Mouse (Mus musculus): Measurements from ENCODE around the gene Eif2a. TPM values are rescaled to one million over a fixed set of nuclear protein-coding genes. Genes with fewer than 3 reads are reported as not detected.
A peak's percentile ranks its signal among the peaks of the same experiment; 100 is the strongest.

Eif2a gene
- total RNA-seq, 1 experiment: 88.9 TPM

GRCm38 (mm10) chr3:58523386-58523785 lies 2.2 kb upstream of the Eif2a start:
- DNase-seq (ENCODE audit: low read depth, low spot score): no peak
- Histone ChIP-seq H3K9me3 (ENCODE audit: control insufficient read depth, insufficient read depth, low read depth, low read length) (no peaks in the 10 kb centered on the region), H3K4me1 (ENCODE audit: control insufficient read depth in 2 of 2, insufficient read depth in 2 of 2, low read length in 2 of 2, poor library complexity in 1 of 2) (peaks cover 0 to 6% of the 10 kb centered on the region in 2 experiments; a peak in 3 of 4 replicates), H3K36me3 (ENCODE audit: control insufficient read depth, insufficient read depth, low read length, poor library complexity, severe bottlenecking) (peaks cover 8% of the 10 kb centered on the region), H3K9ac (ENCODE audit: insufficient read depth, low read depth, low read length, poor library complexity, severe bottlenecking) (no peak overlapping the region), H3K4me3 (ENCODE audit: insufficient read depth in 1 of 2, low read depth in 1 of 2, low read length in 2 of 2, poor library complexity in 1 of 2, severe bottlenecking in 1 of 2) (no peak overlapping the region), H3K27ac (ENCODE audit: insufficient read depth, low read depth, low read length, poor library complexity, severe bottlenecking) (no peak overlapping the region)
- TF ChIP-seq ZC3H11A (IDR thresholded peaks at IDR 0.05; ENCODE audit: borderline replicate concordance, low read depth, low read length): no peak
- no peak for TF ChIP-seq HCFC1 (IDR thresholded peaks at IDR 0.05; ENCODE audit: borderline replicate concordance, insufficient read depth, low read length)
- no peak for TF ChIP-seq ZNF384 (IDR thresholded peaks at IDR 0.05; ENCODE audit: low read depth, low read length)
- TF ChIP-seq CHD2 (IDR thresholded peaks at IDR 0.05; ENCODE audit: low read depth, low read length): no peak
- no peak for TF ChIP-seq MAFK (IDR thresholded peaks at IDR 0.05; ENCODE audit: insufficient read depth, low read depth, low read length)
- in situ Hi-C loops (cut with MboI; ENCODE audit: low sequenced_read_pairs in 2 of 2, unreplicated experiment in 2 of 2): no loop called here

DNA sequence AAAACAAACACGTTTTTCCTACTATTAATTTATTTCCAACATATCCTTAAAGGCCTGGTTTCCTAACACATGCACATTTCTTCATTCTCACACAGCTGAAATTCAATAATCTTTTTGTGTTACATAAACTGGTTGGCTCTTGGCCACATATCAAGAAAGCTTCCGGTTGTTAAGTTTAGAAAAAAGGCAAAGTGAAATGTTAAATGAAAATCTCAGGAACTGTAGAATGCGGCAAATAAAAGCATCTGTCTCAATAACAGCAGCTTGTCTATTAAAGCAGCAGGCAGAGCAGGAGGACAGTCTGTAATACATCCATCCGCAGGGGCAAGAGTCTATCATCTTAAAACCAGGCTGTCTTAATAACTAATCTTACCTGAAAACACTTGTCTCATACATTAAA lies 1.4 kb upstream of the Eif2a start:
- peak overlapping the region; percentile 4; the same call in 1 of the 2 replicates for H3K9ac ChIP-seq (ENCODE audit: insufficient read depth, low read depth, low read length, poor library complexity, severe bottlenecking)
- peaks cover 0 to 6% of the 10 kb centered on the region in 2 experiments; a peak in 3 of 4 replicates for H3K4me1 ChIP-seq (ENCODE audit: control insufficient read depth in 2 of 2, insufficient read depth in 2 of 2, low read length in 2 of 2, poor library complexity in 1 of 2)
- DNase-seq (ENCODE audit: low read depth, low spot score): no peak
- no peak overlapping the region for H3K27ac ChIP-seq (ENCODE audit: insufficient read depth, low read depth, low read length, poor library complexity, severe bottlenecking)
- peaks cover 8% of the 10 kb centered on the region for H3K36me3 ChIP-seq (ENCODE audit: control insufficient read depth, insufficient read depth, low read length, poor library complexity, severe bottlenecking)
- TF ChIP-seq CHD2 (IDR thresholded peaks at IDR 0.05; ENCODE audit: low read depth, low read length) (no peak), HCFC1 (IDR thresholded peaks at IDR 0.05; ENCODE audit: borderline replicate concordance, insufficient read depth, low read length) (no peak), ZNF384 (IDR thresholded peaks at IDR 0.05; ENCODE audit: low read depth, low read length) (no peak), MAFK (IDR thresholded peaks at IDR 0.05; ENCODE audit: insufficient read depth, low read depth, low read length) (no peak), ZC3H11A (IDR thresholded peaks at IDR 0.05; ENCODE audit: borderline replicate concordance, low read depth, low read length) (no peak)
- no peaks in the 10 kb centered on the region for H3K9me3 ChIP-seq (ENCODE audit: control insufficient read depth, insufficient read depth, low read depth, low read length)
- in situ Hi-C loops (cut with MboI; ENCODE audit: low sequenced_read_pairs in 2 of 2, unreplicated experiment in 2 of 2): no loop called here
- peak overlapping the region; percentile 86 to 92; a peak in 3 of 4 replicates for H3K4me3 ChIP-seq (ENCODE audit: insufficient read depth in 1 of 2, low read depth in 1 of 2, low read length in 2 of 2, poor library complexity in 1 of 2, severe bottlenecking in 1 of 2)

- in situ Hi-C loops (cut with MboI; ENCODE audit: low sequenced_read_pairs in 2 of 2, unreplicated experiment in 2 of 2): no loop called here
- TF ChIP-seq CHD2 (IDR thresholded peaks at IDR 0.05; ENCODE audit: low read depth, low read length) (no peak), HCFC1 (IDR thresholded peaks at IDR 0.05; ENCODE audit: borderline replicate concordance, insufficient read depth, low read length) (peak; percentile 27; the same call in 1 of the 2 replicates)
- DNase-seq (ENCODE audit: low read depth, low spot score): no peak
- no peaks in the 10 kb centered on the region for H3K9me3 ChIP-seq (ENCODE audit: control insufficient read depth, insufficient read depth, low read depth, low read length)
- peaks cover 8% of the 10 kb centered on the region for H3K36me3 ChIP-seq (ENCODE audit: control insufficient read depth, insufficient read depth, low read length, poor library complexity, severe bottlenecking)
- H3K4me3 ChIP-seq (ENCODE audit: insufficient read depth in 1 of 2, low read depth in 1 of 2, low read length in 2 of 2, poor library complexity in 1 of 2, severe bottlenecking in 1 of 2): peak overlapping the region; percentile 86 to 92
- H3K27ac ChIP-seq (ENCODE audit: insufficient read depth, low read depth, low read length, poor library complexity, severe bottlenecking): peak overlapping the region; percentile 90
- H3K4me1 ChIP-seq (ENCODE audit: control insufficient read depth in 2 of 2, insufficient read depth in 2 of 2, low read length in 2 of 2, poor library complexity in 1 of 2): peaks cover 0 to 6% of the 10 kb centered on the region in 2 experiments; a peak in 3 of 4 replicates
- H3K9ac ChIP-seq (ENCODE audit: insufficient read depth, low read depth, low read length, poor library complexity, severe bottlenecking): peak overlapping the region; percentile 96
Observed at GRCm38 (mm10) chr3:58525166-58525565, 455 bp upstream of the Eif2a start.

- Histone ChIP-seq H3K4me3 (ENCODE audit: insufficient read depth in 1 of 2, low read depth in 1 of 2, low read length in 2 of 2, poor library complexity in 1 of 2, severe bottlenecking in 1 of 2) (peak overlapping the region; percentile 86 to 92), H3K27ac (ENCODE audit: insufficient read depth, low read depth, low read length, poor library complexity, severe bottlenecking) (no peak overlapping the region), H3K9me3 (ENCODE audit: control insufficient read depth, insufficient read depth, low read depth, low read length) (no peaks in the 10 kb centered on the region), H3K4me1 (ENCODE audit: control insufficient read depth in 2 of 2, insufficient read depth in 2 of 2, low read length in 2 of 2, poor library complexity in 1 of 2) (peaks cover 0 to 6% of the 10 kb centered on the region in 2 experiments; a peak in 2 of 4 replicates), H3K36me3 (ENCODE audit: control insufficient read depth, insufficient read depth, low read length, poor library complexity, severe bottlenecking) (peaks cover 7% of the 10 kb centered on the region), H3K9ac (ENCODE audit: insufficient read depth, low read depth, low read length, poor library complexity, severe bottlenecking) (peak overlapping the region; percentile 96; the same call in 1 of the 2 replicates)
- no peak for TF ChIP-seq MAFK (IDR thresholded peaks at IDR 0.05; ENCODE audit: insufficient read depth, low read depth, low read length)
- TF ChIP-seq ZC3H11A (IDR thresholded peaks at IDR 0.05; ENCODE audit: borderline replicate concordance, low read depth, low read length): no peak
- no peak for TF ChIP-seq HCFC1 (IDR thresholded peaks at IDR 0.05; ENCODE audit: borderline replicate concordance, insufficient read depth, low read length)
- no peak for TF ChIP-seq CHD2 (IDR thresholded peaks at IDR 0.05; ENCODE audit: low read depth, low read length)
- no peak for TF ChIP-seq ZNF384 (IDR thresholded peaks at IDR 0.05; ENCODE audit: low read depth, low read length)
- in situ Hi-C loops (cut with MboI; ENCODE audit: low sequenced_read_pairs in 2 of 2, unreplicated experiment in 2 of 2): no loop called here
- no peak for DNase-seq (ENCODE audit: low read depth, low spot score)
Observed at GRCm38 (mm10) chr3:58526408-58526737, 752 bp downstream of the Eif2a start.

DNA sequence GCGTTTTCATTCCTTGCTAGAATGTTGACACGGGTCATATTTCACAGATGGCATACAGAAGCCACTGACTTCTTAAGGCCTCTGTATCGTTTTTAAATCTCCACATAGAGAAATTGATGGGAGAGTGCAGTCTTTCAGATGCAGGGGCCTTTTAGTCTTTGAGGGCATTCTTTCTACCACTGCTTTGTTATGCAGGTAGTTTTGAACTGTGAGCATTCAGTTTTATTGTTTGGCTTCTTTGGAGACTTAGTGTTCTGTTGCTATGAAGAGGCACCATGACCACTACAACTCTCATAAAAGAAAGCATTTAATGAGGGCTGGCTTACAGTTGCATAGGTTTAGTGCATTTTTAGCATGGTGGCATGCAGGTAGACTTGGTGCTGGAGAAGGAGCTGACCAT lies 11.0 kb downstream of the Eif2a start:
- Histone ChIP-seq H3K4me1 (ENCODE audit: control insufficient read depth in 2 of 2, insufficient read depth in 2 of 2, low read length in 2 of 2, poor library complexity in 1 of 2) (no peaks in the 10 kb centered on the region; a peak in 1 of 4 replicates), H3K36me3 (ENCODE audit: control insufficient read depth, insufficient read depth, low read length, poor library complexity, severe bottlenecking) (peaks cover 11% of the 10 kb centered on the region), H3K9ac (ENCODE audit: insufficient read depth, low read depth, low read length, poor library complexity, severe bottlenecking) (no peak overlapping the region), H3K4me3 (ENCODE audit: insufficient read depth in 1 of 2, low read depth in 1 of 2, low read length in 2 of 2, poor library complexity in 1 of 2, severe bottlenecking in 1 of 2) (no peak overlapping the region), H3K27ac (ENCODE audit: insufficient read depth, low read depth, low read length, poor library complexity, severe bottlenecking) (no peak overlapping the region), H3K9me3 (ENCODE audit: control insufficient read depth, insufficient read depth, low read depth, low read length) (no peaks in the 10 kb centered on the region)
- TF ChIP-seq MAFK (IDR thresholded peaks at IDR 0.05; ENCODE audit: insufficient read depth, low read depth, low read length) (no peak), ZNF384 (IDR thresholded peaks at IDR 0.05; ENCODE audit: low read depth, low read length) (no peak), HCFC1 (IDR thresholded peaks at IDR 0.05; ENCODE audit: borderline replicate concordance, insufficient read depth, low read length) (no peak), CHD2 (IDR thresholded peaks at IDR 0.05; ENCODE audit: low read depth, low read length) (no peak), ZC3H11A (IDR thresholded peaks at IDR 0.05; ENCODE audit: borderline replicate concordance, low read depth, low read length) (no peak)
- no peak for DNase-seq (ENCODE audit: low read depth, low spot score)
- in situ Hi-C loops (cut with MboI; ENCODE audit: low sequenced_read_pairs in 2 of 2, unreplicated experiment in 2 of 2): no loop called here
